Mouse (Mus musculus) hindbrain, embryonic 15.5 days (tissue): ENCODE measurements around the gene Efhc2. TPM values are rescaled to one million over a fixed set of nuclear protein-coding genes. Genes with fewer than 3 reads are reported as not detected.
A peak's percentile ranks its signal among the peaks of the same experiment; 100 is the strongest.

Experiments used
- ATAC-seq: fragments of 200-750 bp; cut with Nextera tagmentation; 2 replicates; pipeline ENCODE4 v1.8.0; 2017; ENCODE audit warnings: low read depth, moderate number of reproducible peaks, moderate TSS enrichment; ENCODE audit not compliant: low FRiP score
- H3K27ac ChIP-seq: fragments of 300-500 bp; sonication (generic); replicated peaks from 2 replicates; pipeline ENCODE4 v1.5.1; 2015; ENCODE audit warnings: mild to moderate bottlenecking, inconsistent platforms
- H3K27me3 ChIP-seq: fragments of 300-500 bp; sonication (generic); 2 replicates; pipeline ENCODE4 v1.6.1; 2015; ENCODE audit warnings: control low read depth, inconsistent platforms
- H3K36me3 ChIP-seq: fragments of 300-500 bp; sonication (generic); 2 replicates; pipeline ENCODE4 v1.6.1; 2015; ENCODE audit warnings: control low read depth, inconsistent platforms
- H3K4me1 ChIP-seq: fragments of 300-500 bp; sonication (generic); replicated peaks from 2 replicates; pipeline ENCODE4 v1.6.1; 2015; ENCODE audit warnings: control low read depth, inconsistent platforms
- H3K4me2 ChIP-seq: fragments of 300-500 bp; sonication (generic); 2 replicates; pipeline ENCODE4 v1.6.1; 2015; ENCODE audit warnings: moderate library complexity, mild to moderate bottlenecking, inconsistent platforms
- H3K4me3 ChIP-seq: fragments of 300-500 bp; sonication (generic); 2 replicates; pipeline ENCODE4 v1.5.1; 2015; ENCODE audit warnings: mild to moderate bottlenecking, inconsistent platforms
- H3K9ac ChIP-seq: fragments of 300-500 bp; sonication (generic); 2 replicates; pipeline ENCODE4 v1.6.1; 2015; ENCODE audit warnings: inconsistent platforms
- H3K9me3 ChIP-seq: fragments of 300-500 bp; sonication (generic); 2 replicates; pipeline ENCODE4 v1.6.1; 2016; ENCODE audit warnings: control low read depth, inconsistent platforms
- WGBS: fragments of 180-500 bp; shearing (Covaris S2); methylation state at CpG from one replicate; pipeline ENCODE4 v1.1.7; 2015; 5-methylcytosine and 5-hydroxymethylcytosine counted together
- polyA plus RNA-seq: library from polyadenylated mRNA; unstranded; fragments of >200 nt; fragmentation: Nextera tagmentation; extraction: Ambion mirVana; gene quantifications from 2 replicates; pipeline ENCODE4 v1.2.1, GENCODE M21; 2015

Efhc2 gene
- 1.6 and 2.9 TPM in 2 replicates for polyA plus RNA-seq

- 11% methylated on average over 18 of the region's 19 CpGs for WGBS
- H3K27ac ChIP-seq: no peak within 1 kb of the TSS
These were observed at the start of gene Efhc2 for GRCm38 (mm10) chrX:17319126-17319583. Efhc2 (minus strand) TSS chrX:17319368.

GRCm38 (mm10) chrX:17365114-17365513 is 45.9 kb upstream of the Efhc2 start:
- ATAC-seq: no peak
- WGBS: 82% methylated on average over 2 of the region's 2 CpGs
- H3K4me3 ChIP-seq: no peak overlapping the region
- no peaks in the 10 kb centered on the region for H3K27me3 ChIP-seq
- no peak overlapping the region for H3K9ac ChIP-seq
- H3K27ac ChIP-seq: no peak overlapping the region
- H3K36me3 ChIP-seq: no peaks in the 10 kb centered on the region
- H3K4me2 ChIP-seq: no peak overlapping the region
- no peaks in the 10 kb centered on the region for H3K4me1 ChIP-seq
- H3K9me3 ChIP-seq: no peaks in the 10 kb centered on the region

More at GRCm38 (mm10) chrX:17319126-17319583, at the start of gene Efhc2:
- no peaks in the 10 kb centered on the region for H3K4me1 ChIP-seq
- peak within 1 kb of the TSS; percentile 61 for H3K4me2 ChIP-seq
- H3K36me3 ChIP-seq: no peaks in the 10 kb centered on the region
- H3K9ac ChIP-seq: peak within 1 kb of the TSS; percentile 40
- peak within 1 kb of the TSS; percentile 42 for H3K4me3 ChIP-seq
- H3K9me3 ChIP-seq: no peaks in the 10 kb centered on the region
- peak; percentile 87 for ATAC-seq
- H3K27me3 ChIP-seq: no peaks in the 10 kb centered on the region

GRCm38 (mm10) chrX:17300349-17300880 is 18.8 kb downstream of the Efhc2 start:
- no peak overlapping the region for H3K9ac ChIP-seq
- H3K9me3 ChIP-seq: no peaks in the 10 kb centered on the region
- no peak overlapping the region for H3K27ac ChIP-seq
- no peak for ATAC-seq
- no peaks in the 10 kb centered on the region for H3K4me1 ChIP-seq
- H3K4me2 ChIP-seq: no peak overlapping the region
- no peak overlapping the region for H3K4me3 ChIP-seq
- no peaks in the 10 kb centered on the region for H3K27me3 ChIP-seq
- WGBS: 89% methylated on average over 3 of the region's 3 CpGs
- H3K36me3 ChIP-seq: no peaks in the 10 kb centered on the region

GRCm38 (mm10) chrX:17283899-17284298 is 35.3 kb downstream of the Efhc2 start:
- H3K4me2 ChIP-seq: no peak overlapping the region
- H3K36me3 ChIP-seq: no peaks in the 10 kb centered on the region
- no peak overlapping the region for H3K4me3 ChIP-seq
- H3K27ac ChIP-seq: no peak overlapping the region
- H3K9me3 ChIP-seq: no peaks in the 10 kb centered on the region
- 75% methylated on average over 2 of the region's 2 CpGs for WGBS
- no peak overlapping the region for H3K9ac ChIP-seq
- no peaks in the 10 kb centered on the region for H3K4me1 ChIP-seq
- H3K27me3 ChIP-seq: no peaks in the 10 kb centered on the region
- no peak for ATAC-seq

GRCm38 (mm10) chrX:17225141-17225540 is 94.0 kb downstream of the Efhc2 start:
- Histone ChIP-seq H3K36me3 (no peaks in the 10 kb centered on the region), H3K4me1 (no peaks in the 10 kb centered on the region), H3K27ac (no peak overlapping the region), H3K27me3 (no peaks in the 10 kb centered on the region), H3K4me2 (no peak overlapping the region), H3K4me3 (no peak overlapping the region), H3K9ac (no peak overlapping the region), H3K9me3 (no peaks in the 10 kb centered on the region)
- no peak for ATAC-seq

- Histone ChIP-seq H3K9me3 (no peaks in the 10 kb centered on the region), H3K36me3 (no peaks in the 10 kb centered on the region), H3K4me1 (no peaks in the 10 kb centered on the region), H3K4me2 (no peak overlapping the region), H3K27ac (no peak overlapping the region), H3K9ac (no peak overlapping the region), H3K27me3 (no peaks in the 10 kb centered on the region), H3K4me3 (no peak overlapping the region)
- ATAC-seq: no peak
These were observed 101.7 kb downstream of the Efhc2 start for GRCm38 (mm10) chrX:17217451-17217850.

GRCm38 (mm10) chrX:17213515-17213914 is 105.7 kb downstream of the Efhc2 start:
- WGBS: 69% methylated on average over 2 of the region's 2 CpGs
- Histone ChIP-seq H3K36me3 (no peaks in the 10 kb centered on the region), H3K27me3 (no peaks in the 10 kb centered on the region), H3K9me3 (no peaks in the 10 kb centered on the region), H3K27ac (no peak overlapping the region), H3K9ac (no peak overlapping the region), H3K4me2 (no peak overlapping the region), H3K4me3 (no peak overlapping the region), H3K4me1 (no peaks in the 10 kb centered on the region)
- no peak for ATAC-seq

- WGBS: 79% methylated on average over 3 of the region's 3 CpGs
- no peak for ATAC-seq
These were observed 143.4 kb downstream of the Efhc2 start for GRCm38 (mm10) chrX:17175748-17176147.

GRCm38 (mm10) chrX:17165638-17166037 is 153.5 kb downstream of the Efhc2 start:
- WGBS: 54% methylated on average over 1 of the region's 1 CpGs
- ATAC-seq: no peak
- H3K4me1 ChIP-seq: no peaks in the 10 kb centered on the region
- no peaks in the 10 kb centered on the region for H3K9me3 ChIP-seq
- H3K27ac ChIP-seq: no peak overlapping the region
- no peak overlapping the region for H3K9ac ChIP-seq
- H3K4me2 ChIP-seq: no peak overlapping the region
- H3K36me3 ChIP-seq: no peaks in the 10 kb centered on the region
- no peak overlapping the region for H3K4me3 ChIP-seq
- H3K27me3 ChIP-seq: no peaks in the 10 kb centered on the region

More at GRCm38 (mm10) chrX:17175748-17176147, 143.4 kb downstream of the Efhc2 start:
- H3K27me3 ChIP-seq: no peaks in the 10 kb centered on the region
- H3K4me3 ChIP-seq: no peak overlapping the region
- H3K4me1 ChIP-seq: no peaks in the 10 kb centered on the region
- H3K4me2 ChIP-seq: no peak overlapping the region
- no peak overlapping the region for H3K9ac ChIP-seq
- no peak overlapping the region for H3K27ac ChIP-seq
- no peaks in the 10 kb centered on the region for H3K9me3 ChIP-seq
- no peaks in the 10 kb centered on the region for H3K36me3 ChIP-seq
